Mouse (Mus musculus) intestine, embryonic 16.5 days (tissue): Measurements from ENCODE around the gene Fam83e. TPM values are rescaled to one million over a fixed set of nuclear protein-coding genes. Genes with fewer than 3 reads are reported as not detected.

Experiments
- ATAC-seq: fragments of 200-750 bp; cut with Nextera tagmentation; 2 replicates; pipeline ENCODE4 v1.8.0; 2017; ENCODE audit warnings: moderate TSS enrichment, moderate library complexity
- H3K27ac ChIP-seq: fragments of 300-500 bp; sonication (generic); 2 replicates; pipeline ENCODE4 v1.5.1; 2014; ENCODE audit warnings: mild to moderate bottlenecking, low read length
- H3K27me3 ChIP-seq: fragments of 300-500 bp; sonication (generic); replicated peaks from 2 replicates; pipeline ENCODE4 v1.6.1; 2014; ENCODE audit warnings: low read length, control low read depth, mixed read lengths; ENCODE audit not compliant: control insufficient read depth, insufficient read depth
- H3K36me3 ChIP-seq: fragments of 300-500 bp; sonication (generic); 2 replicates; pipeline ENCODE4 v1.6.1; 2014; ENCODE audit warnings: low read length, control low read depth; ENCODE audit not compliant: control insufficient read depth, insufficient read depth
- H3K4me1 ChIP-seq: fragments of 300-500 bp; sonication (generic); 2 replicates; pipeline ENCODE4 v1.6.1; 2014; ENCODE audit warnings: low read length, control low read depth, mixed read lengths; ENCODE audit not compliant: control insufficient read depth, insufficient read depth
- H3K4me2 ChIP-seq: fragments of 300-500 bp; sonication (generic); 2 replicates; pipeline ENCODE4 v1.6.1; 2014; ENCODE audit warnings: low read depth, low read length, control low read depth
- H3K4me3 ChIP-seq: fragments of 300-500 bp; sonication (generic); 2 replicates; pipeline ENCODE4 v1.5.1; 2014; ENCODE audit warnings: mild to moderate bottlenecking, low read length
- H3K9ac ChIP-seq: fragments of 300-500 bp; sonication (generic); 2 replicates; pipeline ENCODE4 v1.6.1; 2014; ENCODE audit warnings: low read depth, low read length
- H3K9me3 ChIP-seq: fragments of 300-500 bp; sonication (generic); 2 replicates; pipeline ENCODE4 v1.6.1; 2016; ENCODE audit warnings: low read length, control low read depth; ENCODE audit not compliant: control insufficient read depth
- WGBS: fragments of 180-500 bp; shearing (Covaris S2); extraction: QIAGEN DNeasy Blood & Tissue Kit; methylation state at CpG from one replicate; pipeline ENCODE4 v1.1.7; 2014; 5-methylcytosine and 5-hydroxymethylcytosine counted together
- polyA plus RNA-seq: library from polyadenylated mRNA; unstranded; fragments of >200 nt; fragmentation: Nextera tagmentation; extraction: Ambion mirVana; gene quantifications from 2 replicates; pipeline ENCODE4 v1.2.1, GENCODE M21; 2015

Fam83e gene
- polyA plus RNA-seq, 1 experiment from 2014 or later = 34.2 TPM

DNA sequence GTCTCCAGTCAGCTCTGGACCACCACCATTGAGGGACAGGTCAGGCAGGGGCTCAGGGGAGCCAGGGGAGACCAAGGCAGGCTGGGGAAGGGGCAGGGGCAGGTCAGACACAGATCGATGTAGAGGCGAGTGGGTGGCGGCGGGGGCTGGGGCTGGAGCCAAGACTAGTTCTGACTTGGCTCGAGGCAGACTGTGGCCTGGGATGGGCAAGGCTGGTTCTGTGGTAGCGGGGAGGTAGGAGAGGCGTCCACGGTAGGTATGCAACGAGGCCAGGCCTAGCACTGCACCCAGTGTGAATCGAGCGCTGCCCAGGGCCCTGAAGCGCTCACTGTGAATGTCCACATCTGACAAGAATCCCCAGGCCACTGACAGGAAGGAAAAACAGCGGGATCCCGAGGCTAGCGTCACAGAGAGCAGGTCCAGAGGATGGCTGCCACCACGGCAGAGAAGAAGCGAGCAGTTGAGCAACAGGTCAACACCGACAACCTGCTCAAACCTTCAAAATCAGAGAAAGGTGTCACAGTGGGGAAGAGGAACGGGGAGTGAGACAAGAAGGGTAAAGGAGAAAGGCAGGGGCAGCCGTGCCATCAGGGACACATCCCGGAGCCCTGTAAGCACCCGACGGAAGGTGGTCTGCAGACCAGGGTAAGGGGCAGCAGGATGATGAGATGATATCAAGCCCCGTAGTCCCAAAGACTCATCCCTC lies 9.5 kb upstream of the Fam83e start:
- H3K4me2 ChIP-seq = peak overlapping the region; percentile 39
- H3K4me3 ChIP-seq = peak overlapping the region; percentile 24
- H3K4me1 ChIP-seq = peaks cover 58% of the 10 kb centered on the region
- peaks cover 22% of the 10 kb centered on the region for H3K36me3 ChIP-seq
- no peaks in the 10 kb centered on the region for H3K27me3 ChIP-seq
- ATAC-seq = no peak
- no peaks in the 10 kb centered on the region for H3K9me3 ChIP-seq
- H3K9ac ChIP-seq = peak overlapping the region; percentile 27; the same call in 1 of the 2 replicates
- H3K27ac ChIP-seq = peak overlapping the region; percentile 39; the same call in 1 of the 2 replicates
- whole genome bisulfite sequencing = 91% methylated on average over 24 of the region's 24 CpGs

DNA sequence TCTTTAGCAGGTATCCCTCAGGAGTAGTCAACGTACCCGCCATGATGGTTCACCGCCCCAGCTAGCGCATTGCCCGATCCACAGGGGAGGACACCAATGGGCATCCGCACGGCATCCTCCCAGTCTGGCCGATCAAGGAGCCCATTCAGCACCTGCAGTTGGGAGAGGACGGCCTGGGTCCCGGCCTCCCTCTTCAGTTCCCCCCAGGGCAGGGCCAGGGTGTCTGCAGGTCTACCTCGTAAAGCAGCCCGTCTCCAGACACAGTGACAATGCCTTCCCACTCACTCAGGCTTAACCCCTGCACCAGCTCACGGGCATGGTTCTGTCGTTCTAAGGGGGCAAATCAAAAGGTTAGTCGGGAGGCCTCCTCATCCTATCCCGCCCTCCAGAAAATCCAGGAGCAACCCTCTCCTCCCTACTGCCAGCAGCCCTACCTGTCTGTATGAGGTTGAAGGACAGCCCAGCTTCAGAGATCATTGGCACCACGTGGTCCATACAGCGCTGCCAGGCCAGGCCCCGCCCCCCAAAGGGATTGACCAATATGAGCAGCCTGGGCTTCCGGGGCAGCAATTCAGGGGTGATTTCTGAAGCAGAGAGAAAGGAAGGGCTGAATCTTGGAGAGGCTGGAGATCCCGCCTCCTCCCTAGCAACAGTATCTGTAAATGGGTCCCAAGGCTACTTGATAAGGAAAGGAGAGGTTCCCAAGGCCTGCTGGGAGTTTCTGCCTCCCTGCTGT lies 8.8 kb upstream of the Fam83e start:
- H3K9ac ChIP-seq = peak overlapping the region; percentile 27
- no peaks in the 10 kb centered on the region for H3K27me3 ChIP-seq
- peak overlapping the region; percentile 39 for H3K4me2 ChIP-seq
- H3K27ac ChIP-seq = peak overlapping the region; percentile 98
- 73% methylated on average over 21 of the region's 21 CpGs for WGBS
- H3K9me3 ChIP-seq = no peaks in the 10 kb centered on the region
- peak; percentile 63 for ATAC-seq
- H3K4me1 ChIP-seq = peaks cover 60% of the 10 kb centered on the region
- H3K36me3 ChIP-seq = peaks cover 22% of the 10 kb centered on the region
- H3K4me3 ChIP-seq = peak overlapping the region; percentile 75

DNA sequence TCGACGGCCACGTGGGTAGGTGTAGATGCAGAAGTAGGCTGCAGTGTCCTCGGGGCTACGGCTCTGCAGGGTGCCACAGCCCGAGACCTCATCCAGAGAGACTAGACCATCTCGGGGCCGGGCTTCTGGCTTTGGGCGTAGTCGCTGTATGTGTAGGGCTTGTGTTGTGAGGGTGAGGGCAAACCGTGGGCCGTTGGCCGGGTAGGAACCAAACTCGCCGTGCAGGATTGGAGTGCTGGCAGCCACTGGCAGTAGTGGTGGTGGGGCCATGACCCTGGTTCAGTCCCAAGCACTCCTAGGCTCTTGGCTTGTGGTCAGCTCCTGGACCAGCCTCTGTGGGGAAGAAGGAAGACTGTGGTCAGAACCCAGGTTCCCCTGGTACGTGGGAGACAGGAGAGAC lies 7.6 kb upstream of the Fam83e start:
- H3K4me3 ChIP-seq = peak overlapping the region; percentile 75
- ATAC-seq = no peak
- peaks cover 22% of the 10 kb centered on the region for H3K36me3 ChIP-seq
- H3K9me3 ChIP-seq = no peaks in the 10 kb centered on the region
- WGBS = 79% methylated on average over 16 of the region's 16 CpGs
- peak overlapping the region; percentile 90 for H3K4me2 ChIP-seq
- no peaks in the 10 kb centered on the region for H3K27me3 ChIP-seq
- H3K27ac ChIP-seq = peak overlapping the region; percentile 98
- peak overlapping the region; percentile 90 for H3K9ac ChIP-seq
- peaks cover 50% of the 10 kb centered on the region for H3K4me1 ChIP-seq

DNA sequence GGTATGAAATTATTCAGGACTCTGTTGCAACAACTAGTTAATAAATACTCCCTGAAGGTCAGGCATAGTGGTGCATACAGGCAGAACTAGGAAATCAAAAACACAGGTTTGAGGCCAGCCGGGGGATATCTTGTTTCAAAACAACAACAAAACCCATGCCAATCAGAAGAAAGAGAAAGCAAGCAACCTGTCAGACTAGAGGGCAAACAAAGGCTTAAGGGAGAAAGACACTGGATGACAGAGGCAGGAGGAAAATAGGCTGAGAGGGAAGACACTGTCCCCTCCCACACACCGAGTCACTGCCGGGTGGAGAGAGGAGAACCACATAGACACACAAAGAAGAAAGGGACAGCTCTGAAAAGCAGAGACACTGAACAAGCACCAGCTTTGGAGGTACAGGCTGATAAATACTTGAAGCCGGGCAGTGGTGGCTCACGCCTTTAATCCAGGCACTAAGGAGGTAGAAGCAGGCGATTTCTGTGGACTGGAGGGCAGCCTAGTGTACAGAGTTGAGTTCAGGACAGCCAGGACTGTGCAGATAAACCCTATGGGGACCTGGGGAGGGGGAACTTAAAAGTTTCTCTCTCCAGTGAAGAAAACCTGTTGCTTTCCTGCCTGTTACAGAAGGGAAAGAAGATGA lies 7.0 kb upstream of the Fam83e start:
- Histone ChIP-seq H3K27ac (peak overlapping the region; percentile 98), H3K4me2 (peak overlapping the region; percentile 90), H3K4me1 (peaks cover 46% of the 10 kb centered on the region), H3K9ac (peak overlapping the region; percentile 90), H3K36me3 (peaks cover 22% of the 10 kb centered on the region), H3K4me3 (peak overlapping the region; percentile 75), H3K9me3 (no peaks in the 10 kb centered on the region), H3K27me3 (no peaks in the 10 kb centered on the region)
- 65% methylated on average over 6 of the region's 6 CpGs for WGBS
- no peak for ATAC-seq

DNA sequence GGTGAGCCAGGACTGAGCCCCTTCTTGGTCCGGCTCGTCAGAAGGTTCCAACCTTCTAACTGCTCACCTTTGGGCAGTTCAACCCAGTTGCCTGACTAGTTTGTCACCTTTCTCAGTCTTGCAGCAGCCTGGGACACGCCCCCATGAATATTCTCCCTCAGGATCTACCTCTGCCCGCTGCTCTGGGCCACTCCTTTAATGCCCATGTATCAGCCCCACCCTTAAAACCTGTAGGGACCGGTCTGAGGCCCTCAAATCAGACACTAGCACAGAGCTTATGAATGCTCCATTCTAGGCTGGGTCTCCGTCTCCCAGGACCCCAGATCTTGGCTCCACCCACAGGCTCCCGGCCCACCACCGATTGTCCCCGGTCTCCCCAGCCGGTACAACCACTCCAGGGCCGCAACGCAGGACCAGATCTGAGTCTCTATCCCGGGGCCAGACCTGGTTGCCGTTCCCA lies 6.4 kb upstream of the Fam83e start:
- no peaks in the 10 kb centered on the region for H3K9me3 ChIP-seq
- peak overlapping the region; percentile 75 for H3K4me3 ChIP-seq
- H3K9ac ChIP-seq = peak overlapping the region; percentile 90
- peaks cover 24% of the 10 kb centered on the region for H3K36me3 ChIP-seq
- no peaks in the 10 kb centered on the region for H3K27me3 ChIP-seq
- peak overlapping the region; percentile 98 for H3K27ac ChIP-seq
- H3K4me2 ChIP-seq = peak overlapping the region; percentile 90
- WGBS = 4% methylated on average over 14 of the region's 14 CpGs
- peaks cover 51% of the 10 kb centered on the region for H3K4me1 ChIP-seq
- peak; percentile 78 for ATAC-seq

DNA sequence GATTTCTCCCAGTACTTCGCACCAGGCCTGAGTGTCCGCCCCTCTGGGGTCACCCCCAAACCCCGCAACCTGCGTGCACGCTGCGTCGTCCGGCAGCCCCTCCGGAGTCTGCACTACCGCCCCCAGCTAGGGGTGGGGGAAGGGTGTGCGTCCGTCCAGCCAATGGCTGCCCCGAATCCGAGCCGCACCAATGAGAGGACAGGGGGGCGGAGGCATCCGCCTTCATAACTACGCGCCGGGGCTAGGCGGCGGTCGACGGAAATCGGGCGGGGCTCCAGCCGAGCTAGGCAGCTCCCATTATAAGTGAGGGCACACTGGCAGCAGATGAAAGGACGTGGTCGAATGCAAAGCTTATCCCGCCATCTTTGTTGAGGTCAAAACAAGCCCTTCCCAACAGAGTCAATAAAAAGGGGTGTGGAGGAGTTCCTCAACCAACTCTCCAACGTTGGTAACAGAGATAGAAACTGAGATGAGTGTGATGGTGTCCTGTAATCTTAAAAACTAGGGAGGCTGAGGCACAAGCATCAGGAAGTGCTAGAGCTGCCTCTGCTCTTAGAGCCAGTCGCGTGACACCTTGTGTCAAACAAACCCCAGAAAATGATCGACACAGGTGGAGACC lies 5.8 kb upstream of the Fam83e start, which contains the start of gene Rpl18:
TSS of gene Rpl18 (plus strand) at position 368 of the 619 bp plus-strand sequence.
- Histone ChIP-seq H3K9me3 (no peaks in the 10 kb centered on the region), H3K27ac (peak within 1 kb of the TSS; percentile 98), H3K27me3 (no peaks in the 10 kb centered on the region), H3K4me1 (peaks cover 55% of the 10 kb centered on the region), H3K9ac (peak within 1 kb of the TSS; percentile 90), H3K4me3 (peak within 1 kb of the TSS; percentile 75), H3K36me3 (peaks cover 29% of the 10 kb centered on the region), H3K4me2 (peak within 1 kb of the TSS; percentile 90)
- WGBS = 6% methylated on average over 34 of the region's 34 CpGs
- ATAC-seq = peak; percentile 86

DNA sequence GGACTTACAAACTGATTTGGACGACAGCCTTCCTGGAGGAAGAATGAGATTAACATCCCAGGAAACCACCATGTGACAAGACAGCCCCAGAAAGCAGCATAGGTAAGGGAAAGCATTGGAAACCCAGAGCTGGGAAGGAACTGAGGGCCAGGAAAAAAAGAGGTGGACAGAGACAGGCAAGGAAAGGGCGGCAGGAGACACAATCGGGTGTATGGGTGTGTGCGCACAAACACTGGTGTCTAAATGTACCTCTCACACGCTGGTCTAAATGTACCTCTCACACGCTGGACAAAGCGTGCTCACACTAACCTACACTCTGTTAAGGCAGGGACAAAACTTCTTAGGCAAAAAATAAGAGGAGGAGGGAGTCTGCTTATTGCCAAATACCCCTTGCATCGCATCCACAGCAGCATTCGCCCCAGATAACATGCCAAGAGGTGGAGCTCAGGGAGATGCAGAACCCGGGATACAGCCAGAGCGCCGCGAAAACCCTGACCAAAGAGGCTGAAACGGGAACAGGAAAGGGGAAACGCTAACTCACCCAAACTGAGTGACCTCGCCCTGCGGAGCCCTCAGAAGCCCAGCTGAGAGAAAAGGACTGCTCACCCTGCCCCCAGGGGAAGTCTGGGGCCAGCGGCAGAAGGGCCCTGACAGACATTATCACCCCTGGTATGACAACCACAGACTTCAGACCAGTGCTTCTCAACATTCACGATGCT lies 5.1 kb upstream of the Fam83e start:
- H3K27me3 ChIP-seq = no peaks in the 10 kb centered on the region
- peak overlapping the region; percentile 90 for H3K4me2 ChIP-seq
- WGBS = 79% methylated on average over 19 of the region's 19 CpGs
- peak overlapping the region; percentile 54; the same call in 1 of the 2 replicates for H3K9ac ChIP-seq
- peak overlapping the region; percentile 37 for H3K4me3 ChIP-seq
- no peaks in the 10 kb centered on the region for H3K9me3 ChIP-seq
- peaks cover 50% of the 10 kb centered on the region for H3K4me1 ChIP-seq
- no peak for ATAC-seq
- H3K36me3 ChIP-seq = peaks cover 26% of the 10 kb centered on the region
- peak overlapping the region; percentile 73 for H3K27ac ChIP-seq

DNA sequence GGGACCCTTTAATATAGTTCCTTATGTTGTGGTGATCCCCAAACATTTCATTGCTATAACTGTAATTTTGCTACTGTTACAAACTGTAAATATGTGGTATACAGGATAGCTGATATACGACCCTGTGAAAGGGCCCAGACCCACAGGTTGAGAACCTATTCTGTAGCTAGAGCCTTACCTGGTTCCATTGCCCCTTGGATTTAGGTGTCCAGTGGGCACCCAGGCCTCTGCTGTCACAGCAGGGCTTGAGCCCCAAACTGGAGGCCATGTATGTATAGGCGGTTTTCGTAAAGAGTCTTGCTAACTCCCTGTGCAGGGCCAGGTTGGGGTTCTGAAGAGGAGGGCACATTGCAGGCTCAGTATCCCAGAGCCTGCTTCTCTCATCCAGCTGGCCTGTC lies 4.6 kb upstream of the Fam83e start:
- no peak for ATAC-seq
- 0 out of 2 replicates have a peak overlapping the region, but pooled peaks have one; percentile 41 for H3K27ac ChIP-seq
- peaks cover 23% of the 10 kb centered on the region; the same call in 1 of the 2 replicates for H3K36me3 ChIP-seq
- H3K4me3 ChIP-seq = peak overlapping the region; percentile 85
- H3K4me2 ChIP-seq = peak overlapping the region; percentile 90
- peaks cover 50% of the 10 kb centered on the region for H3K4me1 ChIP-seq
- WGBS = 88% methylated on average over 3 of the region's 3 CpGs
- no peaks in the 10 kb centered on the region for H3K27me3 ChIP-seq
- peak overlapping the region; percentile 54 for H3K9ac ChIP-seq
- no peaks in the 10 kb centered on the region for H3K9me3 ChIP-seq
